Mouse (Mus musculus): Measurements from ENCODE around the gene Plaur.

- no peak for TF ChIP-seq CTCF (IDR thresholded peaks at IDR 0.05; ENCODE audit: extremely low read depth, insufficient read depth, low read length)
- TF ChIP-seq POLR2A (IDR thresholded peaks at IDR 0.05; ENCODE audit: extremely low read depth, insufficient read depth, low read length): no peak
Measured at GRCm38 (mm10) chr7:24469126-24469525, 6.8 kb downstream of the Plaur start.
